Comparison of ENCODE assay signal across 8 mouse cellular contexts in the genomic region with DNA sequence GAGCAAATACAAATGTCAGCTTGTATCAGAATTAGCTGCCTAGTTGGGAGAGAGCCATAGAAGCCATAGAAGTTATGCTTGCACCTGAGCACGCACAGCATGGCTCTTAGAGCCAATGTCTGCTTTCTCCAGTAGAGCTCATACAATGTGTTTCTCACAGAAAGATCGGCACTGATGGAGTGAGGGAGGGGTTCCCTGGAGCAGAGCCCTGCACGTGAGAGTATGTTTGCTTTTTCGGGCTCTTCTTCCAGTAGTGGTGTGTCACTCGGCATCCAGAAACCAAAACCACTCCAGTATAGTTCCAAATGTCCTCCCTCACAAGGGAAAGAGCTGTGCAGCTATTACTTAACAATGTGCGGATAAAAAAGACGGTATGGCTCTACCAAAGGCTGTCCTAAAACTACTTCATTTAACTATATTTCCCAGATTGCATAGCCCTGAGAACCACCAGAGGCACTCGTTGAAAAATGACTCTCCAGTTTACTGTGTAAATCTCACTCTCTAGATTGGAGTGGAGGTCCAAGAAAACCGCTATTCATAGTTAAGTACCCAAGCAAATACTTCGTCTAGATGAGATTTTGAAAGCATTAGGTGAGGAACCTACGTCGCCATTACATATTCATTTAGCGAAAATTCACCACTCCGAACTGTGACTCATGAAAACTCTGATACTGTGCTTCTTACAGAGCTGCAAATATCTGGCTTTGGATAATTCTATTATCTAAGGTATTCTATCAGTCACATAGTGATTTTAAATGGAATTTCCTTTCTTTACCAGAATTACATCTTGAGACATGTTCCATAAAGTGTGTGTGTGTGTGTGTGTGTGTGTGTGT. TPM values are rescaled to one million over a fixed set of nuclear protein-coding genes. Genes with fewer than 3 reads are reported as not detected.
DNase-seq lines count a peak whose midpoint lies in the region; ATAC-seq and TF ChIP-seq lines count a peak whose summit lies in the region.

No protein-coding gene starts in this region.

- no peak overlapping the region for H3ac ChIP-seq in C2C12 (ENCODE audit: control insufficient read depth, insufficient read length, low read depth)

- no peak for DNase-seq in heart, postnatal 14 days
- DNase-seq in layer of hippocampus, postnatal 36 days, result no peak

- no peak for TF ChIP-seq CTCF in C2C12 (IDR thresholded peaks at IDR 0.05; ENCODE audit: control insufficient read depth, insufficient read depth, insufficient read length)
- no peak for TF ChIP-seq CTCF in embryonic fibroblast, embryonic 13.5 days (IDR thresholded peaks at IDR 0.05; ENCODE audit: borderline replicate concordance, insufficient read depth, low read length)

- no peaks in the 10 kb centered on the region for H3K4me1 ChIP-seq in heart, embryonic 12.5 days (replicated peaks)
- no peaks in the 10 kb centered on the region for H3K4me1 ChIP-seq in embryonic fibroblast, embryonic 13.5 days (ENCODE audit: control insufficient read depth, insufficient read depth, low read length)
- H3K4me1 ChIP-seq in limb, embryonic 15.5 days, result no peaks in the 10 kb centered on the region
- H3K4me1 ChIP-seq in stomach, embryonic 15.5 days, result no peaks in the 10 kb centered on the region

- H3K4me3 ChIP-seq in heart, embryonic 12.5 days, result peak overlapping the region; percentile 76
- H3K4me3 ChIP-seq in C2C12 (ENCODE audit: insufficient read depth, poor library complexity, severe bottlenecking), result peak overlapping the region; percentile 45
- 0 out of 2 replicates have a peak overlapping the region, but pooled peaks have one; percentile 8 for H3K4me3 ChIP-seq in embryonic fibroblast, embryonic 13.5 days (ENCODE audit: insufficient read depth, low read length)
- peak overlapping the region; percentile 58 for H3K4me3 ChIP-seq in limb, embryonic 15.5 days
- peak overlapping the region; percentile 59 for H3K4me3 ChIP-seq in stomach, embryonic 15.5 days (replicated peaks)

- no peak for ATAC-seq in heart, embryonic 12.5 days (ENCODE audit: insufficient number of reproducible peaks, low FRiP score)
- no peak for ATAC-seq in limb, embryonic 15.5 days (ENCODE audit: insufficient number of reproducible peaks, low FRiP score, low TSS enrichment, low read depth)
- ATAC-seq in stomach, embryonic 15.5 days (ENCODE audit: insufficient read depth, low FRiP score, low read depth), result no peak
- no peak for ATAC-seq in erythroid progenitor cell, adult 5-6 weeks (replicated peaks; ENCODE audit: low FRiP score, poor library complexity, severe bottlenecking)

- peaks cover 11% of the 10 kb centered on the region for H3K36me3 ChIP-seq in heart, embryonic 12.5 days
- peaks cover 20% of the 10 kb centered on the region for H3K36me3 ChIP-seq in C2C12 (ENCODE audit: control insufficient read depth, insufficient read depth)
- peaks cover 6% of the 10 kb centered on the region; the same call in 1 of the 2 replicates for H3K36me3 ChIP-seq in limb, embryonic 15.5 days
- H3K36me3 ChIP-seq in stomach, embryonic 15.5 days, result no peaks in the 10 kb centered on the region

- whole genome bisulfite sequencing in heart, embryonic 12.5 days, result 71% methylated on average over 14 of the region's 14 CpGs
- WGBS in limb, embryonic 15.5 days, result 65% methylated on average over 14 of the region's 14 CpGs
- 65% methylated on average over 14 of the region's 14 CpGs for WGBS in stomach, embryonic 15.5 days

- intact Hi-C loops in heart, postnatal 14 days (cut with DNase I), result no loop called here

- peaks cover 14% of the 10 kb centered on the region for H3K79me2 ChIP-seq in C2C12 (ENCODE audit: control insufficient read depth, insufficient read depth)

- H3K27me3 ChIP-seq in heart, embryonic 12.5 days (replicated peaks), result no peaks in the 10 kb centered on the region
- H3K27me3 ChIP-seq in C2C12 (ENCODE audit: control insufficient read depth, insufficient read depth, insufficient read length), result no peaks in the 10 kb centered on the region
- H3K27me3 ChIP-seq in limb, embryonic 15.5 days, result no peaks in the 10 kb centered on the region
- no peaks in the 10 kb centered on the region for H3K27me3 ChIP-seq in stomach, embryonic 15.5 days (replicated peaks)

- no peak overlapping the region; the same call in 1 of the 2 replicates for H3K27ac ChIP-seq in heart, embryonic 12.5 days (ENCODE audit: poor library complexity, severe bottlenecking)
- no peak overlapping the region for H3K27ac ChIP-seq in embryonic fibroblast, embryonic 13.5 days (ENCODE audit: insufficient read depth, low read length)
- H3K27ac ChIP-seq in limb, embryonic 15.5 days, result peak overlapping the region; percentile 50
- H3K27ac ChIP-seq in stomach, embryonic 15.5 days, result peak overlapping the region; percentile 11; the same call in 1 of the 2 replicates

- TF ChIP-seq POLR2A in embryonic fibroblast, embryonic 13.5 days (IDR thresholded peaks at IDR 0.05; ENCODE audit: low read depth, low read length), result no peak

- H3K9me3 ChIP-seq in heart, embryonic 12.5 days (replicated peaks), result 0 out of 2 replicates have a peak, but pooled peaks cover 6% of the 10 kb centered on the region
- H3K9me3 ChIP-seq in limb, embryonic 15.5 days, result no peaks in the 10 kb centered on the region
- H3K9me3 ChIP-seq in stomach, embryonic 15.5 days, result no peaks in the 10 kb centered on the region

- no peak overlapping the region for H3K9ac ChIP-seq in heart, embryonic 12.5 days
- H3K9ac ChIP-seq in limb, embryonic 15.5 days, result no peak overlapping the region
- no peak overlapping the region for H3K9ac ChIP-seq in stomach, embryonic 15.5 days

- H3K4me2 ChIP-seq in heart, embryonic 12.5 days, result peak overlapping the region; percentile 69; the same call in 1 of the 2 replicates
- peak overlapping the region; percentile 22 for H3K4me2 ChIP-seq in limb, embryonic 15.5 days
- peak overlapping the region; percentile 40 for H3K4me2 ChIP-seq in stomach, embryonic 15.5 days

- H3K79me3 ChIP-seq in C2C12 (ENCODE audit: low read depth), result peaks cover 10% of the 10 kb centered on the region

TF ChIP-seq in C2C12, 6 proteins besides CTCF, POLR2A, EP300 and RAD21:
- TF ChIP-seq MYOG (IDR thresholded peaks at IDR 0.05; ENCODE audit: control insufficient read depth, extremely low read depth, insufficient read length) (no peak), USF1 (IDR thresholded peaks at IDR 0.05; ENCODE audit: low read depth) (no peak), CEBPB (IDR thresholded peaks at IDR 0.05; ENCODE audit: low read depth) (no peak), MAX (IDR thresholded peaks at IDR 0.05) (no peak), FOSL1 (IDR thresholded peaks at IDR 0.05; ENCODE audit: insufficient read depth, low read length, poor library complexity, severe bottlenecking) (no peak), MYOD1 (IDR thresholded peaks at IDR 0.05; ENCODE audit: control insufficient read depth, insufficient read length, low read depth) (no peak)
TF ChIP-seq in C2C12: peak in this region for 0.

RNA-seq across cellular contexts. Expression of a gene that starts 0.7 kb away (rescaled TPM):
- 39.7 and 40.2 TPM in 2 replicates for polyA plus RNA-seq in heart, embryonic 12.5 days (2016; fragmentation: Nextera tagmentation; extraction: Ambion mirVana)
- total RNA-seq in heart, postnatal 14 days (2021), result 10 to 100 TPM; 14.1 to 16.1 TPM
- 22.7 TPM for polyA plus RNA-seq in C2C12 (2012; fragmentation: generic; extraction: Trizol)
- polyA plus RNA-seq in embryonic fibroblast, embryonic 13.5 days (2011; ENCODE audit: insufficient read length, low read depth, missing spikeins), result 29.3 and 39.3 TPM in 2 replicates
- polyA plus RNA-seq in limb, embryonic 15.5 days (2015; fragmentation: Nextera tagmentation; extraction: Ambion mirVana), result 30.4 and 32.1 TPM in 2 replicates
- polyA plus RNA-seq in stomach, embryonic 15.5 days (2015; fragmentation: Nextera tagmentation; extraction: Ambion mirVana), result 32.4 and 39.7 TPM in 2 replicates
- total RNA-seq in layer of hippocampus, postnatal 36 days (2021), result 100 to 1,000 TPM; 101 to 103 TPM
- 29.2 and 41.5 TPM in 2 replicates for total RNA-seq in erythroid progenitor cell, adult 5-6 weeks (2015; ENCODE audit: low replicate concordance)
- 19.5 and 61.5 TPM in 2 replicates for total RNA-seq in erythroid progenitor cell, adult 5-6 weeks (2017; ENCODE audit: low replicate concordance)

Comparison
In these comparisons a context has a peak if more than half of its experiments do, and no peak if none do; other contexts are left out.
1. H3K27ac ChIP-seq: peak in limb, embryonic 15.5 days (single experiment) and stomach, embryonic 15.5 days (single experiment); none in heart, embryonic 12.5 days (single experiment) and embryonic fibroblast, embryonic 13.5 days (single experiment).
2. H3K4me3 ChIP-seq: peak in every context shown above with its lines; median percentile 76 in heart, embryonic 12.5 days; 59 in stomach, embryonic 15.5 days; 58 in limb, embryonic 15.5 days; 45 in C2C12; 8 in embryonic fibroblast, embryonic 13.5 days.
3. Peak in every context shown above with its lines, with median percentiles within 50 percentile points of each other: H3K4me2 ChIP-seq.